Mouse (Mus musculus) forebrain, postnatal 0 days (tissue): ENCODE data around the gene Slco3a1. TPM values are rescaled to one million over a fixed set of nuclear protein-coding genes. Genes with fewer than 3 reads are reported as not detected.
"Not testable (repeated sequence)": the region's sequence is repeated elsewhere in the genome, so short reads cannot be mapped to it uniquely, and the experiment has no call there.

Experiments
- ATAC-seq: fragments of 200-750 bp; cut with Nextera tagmentation; 2 replicates; pipeline ENCODE4 v1.8.0; 2017; ENCODE audit warnings: mild to moderate bottlenecking, moderate library complexity
- DNase-seq: peaks from one replicate; pipeline ENCODE4 v3.0.0-alpha.2; 2015
- H3K27ac ChIP-seq: fragments of 300-500 bp; sonication (generic); 2 replicates; pipeline ENCODE4 v1.5.1; 2014; ENCODE audit warnings: low read depth, mild to moderate bottlenecking, antibody characterized with exemption, low read length, moderate library complexity, mixed read lengths
- H3K27me3 ChIP-seq: fragments of 300-500 bp; sonication (generic); 2 replicates; pipeline ENCODE4 v1.6.1; 2014; ENCODE audit warnings: mild to moderate bottlenecking, low read length, mixed read lengths; ENCODE audit not compliant: insufficient read depth
- H3K36me3 ChIP-seq: fragments of 300-500 bp; sonication (generic); 2 replicates; pipeline ENCODE4 v1.6.1; 2014; ENCODE audit warnings: mild to moderate bottlenecking, moderate library complexity; ENCODE audit not compliant: insufficient read depth
- H3K4me1 ChIP-seq: fragments of 300-500 bp; sonication (generic); 2 replicates; pipeline ENCODE4 v1.6.1; 2014; ENCODE audit warnings: antibody characterized with exemption; ENCODE audit not compliant: insufficient read depth
- H3K4me2 ChIP-seq: fragments of 300-500 bp; sonication (generic); 2 replicates; pipeline ENCODE4 v1.6.1; 2014; ENCODE audit warnings: low read depth, mild to moderate bottlenecking, moderate library complexity
- H3K4me3 ChIP-seq: fragments of 300-500 bp; sonication (generic); 2 replicates; pipeline ENCODE4 v1.5.1; 2014; ENCODE audit warnings: low read depth, low read length, mixed read lengths
- H3K9ac ChIP-seq: fragments of 300-500 bp; sonication (generic); 2 replicates; pipeline ENCODE4 v1.6.1; 2014; ENCODE audit warnings: mild to moderate bottlenecking
- H3K9me3 ChIP-seq: fragments of 300-500 bp; sonication (generic); 2 replicates; pipeline ENCODE4 v1.6.1; 2016; ENCODE audit warnings: low read length
- CTCF ChIP-seq: sonication (generic); IDR thresholded peaks from 2 replicates; pipeline ENCODE4 v1.5.1; 2016; ENCODE audit warnings: antibody characterized with exemption, control low read depth, low read depth
- WGBS: fragments of 180-500 bp; shearing (Covaris S2); extraction: QIAGEN DNeasy Blood & Tissue Kit; methylation state at CpG from one replicate; pipeline ENCODE4 v1.1.7; 2014; 5-methylcytosine and 5-hydroxymethylcytosine counted together
- polyA plus RNA-seq: library from polyadenylated mRNA; unstranded; fragments of >200 nt; fragmentation: Nextera tagmentation; extraction: Ambion mirVana; gene quantifications from 2 replicates; pipeline ENCODE4 v1.2.1, GENCODE M21; 2015
- total RNA-seq: library from RNA; depleted of rRNA; stranded (reverse); fragments of >200 nt; gene quantifications from 2 replicates; pipeline ENCODE4 v1.2.3, GENCODE M21; 2014

The Slco3a1 gene
- total and polyA plus RNA-seq, 2 experiments from 2014 or later, result 25.2 to 27.8 TPM

GRCm38 (mm10) chr7:74408601-74409323 lies 145.8 kb downstream of the Slco3a1 start:
- no peak for TF ChIP-seq CTCF
- Histone ChIP-seq H3K9me3 (no peaks in the 10 kb centered on the region), H3K4me2 (no peak overlapping the region), H3K27me3 (no peaks in the 10 kb centered on the region), H3K27ac (no peak overlapping the region; the same call in 1 of the 2 replicates), H3K36me3 (no peaks in the 10 kb centered on the region), H3K4me3 (no peak overlapping the region), H3K4me1 (no peaks in the 10 kb centered on the region), H3K9ac (no peak overlapping the region)
- ATAC-seq (peak; percentile 48), DNase-seq (no peak)
- 52% methylated on average over 13 of the region's 13 CpGs for WGBS

- H3K4me1 ChIP-seq, DNase-seq, H3K27me3 ChIP-seq, H3K36me3 ChIP-seq, H3K4me3 ChIP-seq, H3K27ac ChIP-seq, ATAC-seq, H3K9me3 ChIP-seq, H3K4me2 ChIP-seq, H3K9ac ChIP-seq: not testable (repeated sequence)
Measured at GRCm38 (mm10) chr7:74407851-74408250, 146.7 kb downstream of the Slco3a1 start.

- no peak for ATAC-seq
- no peak for DNase-seq
- Histone ChIP-seq H3K9ac (no peak overlapping the region), H3K4me1 (no peaks in the 10 kb centered on the region), H3K9me3 (no peaks in the 10 kb centered on the region), H3K27ac (no peak overlapping the region), H3K4me2 (no peak overlapping the region), H3K4me3 (no peak overlapping the region), H3K27me3 (no peaks in the 10 kb centered on the region), H3K36me3 (no peaks in the 10 kb centered on the region)
- 92% methylated on average over 6 of the region's 6 CpGs for WGBS
- no peak for TF ChIP-seq CTCF
Measured at GRCm38 (mm10) chr7:74399729-74400128, 154.9 kb downstream of the Slco3a1 start.

GRCm38 (mm10) chr7:74399154-74399553 lies 155.4 kb downstream of the Slco3a1 start:
- no peak overlapping the region for H3K9ac ChIP-seq
- no peak for TF ChIP-seq CTCF
- 95% methylated on average over 4 of the region's 4 CpGs for WGBS

GRCm38 (mm10) chr7:74398326-74398725 lies 156.3 kb downstream of the Slco3a1 start:
- ATAC-seq, result no peak

More at GRCm38 (mm10) chr7:74399154-74399553, 155.4 kb downstream of the Slco3a1 start:
- Histone ChIP-seq H3K27me3 (no peaks in the 10 kb centered on the region), H3K4me3 (no peak overlapping the region), H3K4me1 (no peaks in the 10 kb centered on the region), H3K27ac (no peak overlapping the region), H3K9me3 (no peaks in the 10 kb centered on the region), H3K4me2 (no peak overlapping the region), H3K36me3 (no peaks in the 10 kb centered on the region)
- DNase-seq, result no peak
- no peak for ATAC-seq

GRCm38 (mm10) chr7:74391451-74391873 lies 163.1 kb downstream of the Slco3a1 start:
- H3K9me3 ChIP-seq, result no peaks in the 10 kb centered on the region
- ATAC-seq (no peak), DNase-seq (no peak)
- no peak overlapping the region for H3K4me3 ChIP-seq
- H3K4me2 ChIP-seq, result no peak overlapping the region
- no peaks in the 10 kb centered on the region for H3K27me3 ChIP-seq
- TF ChIP-seq CTCF, result no peak
- no peaks in the 10 kb centered on the region for H3K36me3 ChIP-seq
- WGBS, result 79% methylated on average over 5 of the region's 5 CpGs
- no peak overlapping the region for H3K27ac ChIP-seq
- no peaks in the 10 kb centered on the region for H3K4me1 ChIP-seq
- no peak overlapping the region for H3K9ac ChIP-seq

More at GRCm38 (mm10) chr7:74398326-74398725, 156.3 kb downstream of the Slco3a1 start:
- no peak for TF ChIP-seq CTCF
- WGBS, result 68% methylated on average over 2 of the region's 2 CpGs
- Histone ChIP-seq H3K4me3 (no peak overlapping the region), H3K4me2 (no peak overlapping the region), H3K4me1 (no peaks in the 10 kb centered on the region), H3K9ac (no peak overlapping the region), H3K27me3 (no peaks in the 10 kb centered on the region), H3K27ac (no peak overlapping the region), H3K9me3 (no peaks in the 10 kb centered on the region), H3K36me3 (no peaks in the 10 kb centered on the region)
- no peak for DNase-seq

GRCm38 (mm10) chr7:74389570-74389969 lies 165.0 kb downstream of the Slco3a1 start:
- no peaks in the 10 kb centered on the region for H3K27me3 ChIP-seq
- no peaks in the 10 kb centered on the region for H3K9me3 ChIP-seq
- H3K36me3 ChIP-seq, result no peaks in the 10 kb centered on the region
- TF ChIP-seq CTCF, result no peak
- ATAC-seq (no peak), DNase-seq (no peak)
- H3K4me2 ChIP-seq, result no peak overlapping the region
- H3K9ac ChIP-seq, result no peak overlapping the region
- H3K4me3 ChIP-seq, result no peak overlapping the region
- H3K4me1 ChIP-seq, result no peaks in the 10 kb centered on the region
- WGBS, result 84% methylated on average over 2 of the region's 2 CpGs
- no peak overlapping the region for H3K27ac ChIP-seq
